Mouse (Mus musculus): ENCODE measurements around the gene Arpc3. TPM values are rescaled to one million over a fixed set of nuclear protein-coding genes. Genes with fewer than 3 reads are reported as not detected.
A peak's percentile ranks its signal among the peaks of the same experiment; 100 is the strongest.

The Arpc3 gene
- polyA plus RNA-seq, 1 experiment: 217 TPM

DNA sequence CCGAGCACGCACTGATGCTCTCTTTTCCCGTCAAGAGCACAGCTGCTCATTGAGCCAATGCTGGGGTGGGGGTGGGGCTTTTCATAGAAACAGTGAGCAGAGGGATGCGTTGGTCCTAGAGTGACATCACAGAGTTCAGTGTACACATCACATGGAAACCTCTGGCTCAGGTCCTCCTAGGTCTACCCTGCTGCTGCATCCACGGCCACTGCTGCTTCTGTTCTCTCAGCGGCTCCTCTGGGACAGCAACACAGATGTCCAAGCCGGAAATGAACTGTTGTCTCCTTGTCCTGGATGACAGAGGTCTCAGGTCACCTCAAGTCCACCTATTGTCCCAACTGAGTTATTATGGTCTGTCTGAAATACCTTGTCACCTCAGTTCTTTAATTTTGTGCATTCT is 58.3 kb downstream of the Arpc3 start:
- no peaks in the 10 kb centered on the region for H3K27me3 ChIP-seq (ENCODE audit: control insufficient read depth, insufficient read depth, insufficient read length)
- H3K4me2 ChIP-seq (ENCODE audit: low read depth): no peak overlapping the region
- TF ChIP-seq E2F4 (IDR thresholded peaks at IDR 0.05; ENCODE audit: insufficient read depth): no peak
- TF ChIP-seq MAX (IDR thresholded peaks at IDR 0.05; ENCODE audit: low read depth): no peak
- no peak for TF ChIP-seq MYOG (IDR thresholded peaks at IDR 0.05; ENCODE audit: control insufficient read depth in 1 of 3, insufficient read depth in 1 of 3, insufficient read length in 2 of 3, low read depth in 2 of 3)
- no peak for TF ChIP-seq MYOD1 (IDR thresholded peaks at IDR 0.05; ENCODE audit: control insufficient read depth in 1 of 3, insufficient read length in 2 of 3, low read depth in 2 of 3)
- no peak for TF ChIP-seq TCF12 (IDR thresholded peaks at IDR 0.05; ENCODE audit: insufficient read depth, poor library complexity, severe bottlenecking)
- TF ChIP-seq POLR2A (IDR thresholded peaks at IDR 0.05; ENCODE audit: insufficient read length, low read depth): peak; percentile 21
- peak; percentile 88 for TF ChIP-seq POLR2AphosphoS2 (IDR thresholded peaks at IDR 0.05; ENCODE audit: insufficient read length, low read depth)
- no peak for TF ChIP-seq USF1 (IDR thresholded peaks at IDR 0.05; ENCODE audit: low read depth)
- no peak for TF ChIP-seq TCF3 (IDR thresholded peaks at IDR 0.05; ENCODE audit: insufficient read length, low read depth)
- TF ChIP-seq CEBPB (IDR thresholded peaks at IDR 0.05; ENCODE audit: insufficient read depth, poor library complexity, severe bottlenecking): no peak
- peaks cover 18% of the 10 kb centered on the region for H3K36me3 ChIP-seq (ENCODE audit: control insufficient read depth, insufficient read depth)
- H3K4me3 ChIP-seq: no peak overlapping the region
- no peak overlapping the region for H3ac ChIP-seq (ENCODE audit: control insufficient read depth, insufficient read length)
- H3K79me2 ChIP-seq (ENCODE audit: control insufficient read depth, insufficient read depth): no peaks in the 10 kb centered on the region

DNA sequence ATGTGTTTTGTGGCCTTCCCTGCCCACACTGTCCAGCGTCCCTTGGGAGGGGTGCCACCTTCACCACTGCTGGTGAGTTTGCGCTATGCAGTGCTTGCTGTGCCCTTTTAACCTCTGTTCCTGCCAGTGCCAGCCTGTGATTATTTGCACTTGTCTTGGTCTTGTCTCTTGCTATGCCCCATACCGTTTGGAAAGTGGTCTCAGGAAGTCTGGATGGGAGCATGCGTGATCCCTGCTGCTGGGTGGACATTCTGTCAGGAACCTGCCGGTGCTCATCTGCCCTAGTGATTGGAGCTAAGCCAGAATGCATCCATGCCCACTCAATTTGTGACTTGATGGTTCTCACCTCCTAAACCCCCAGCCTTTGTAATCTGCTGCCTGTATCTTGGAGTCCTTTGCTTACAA is 59.2 kb downstream of the Arpc3 start:
- Histone ChIP-seq H3K4me3 (no peak overlapping the region), H3K79me2 (ENCODE audit: control insufficient read depth, insufficient read depth) (no peaks in the 10 kb centered on the region), H3K36me3 (ENCODE audit: control insufficient read depth, insufficient read depth) (peaks cover 27% of the 10 kb centered on the region), H3ac (ENCODE audit: control insufficient read depth, insufficient read length) (no peak overlapping the region), H3K4me2 (ENCODE audit: low read depth) (no peak overlapping the region), H3K27me3 (ENCODE audit: control insufficient read depth, insufficient read depth, insufficient read length) (no peaks in the 10 kb centered on the region)
- TF ChIP-seq USF1 (IDR thresholded peaks at IDR 0.05; ENCODE audit: low read depth) (no peak), POLR2AphosphoS2 (IDR thresholded peaks at IDR 0.05; ENCODE audit: insufficient read length, low read depth) (peak; percentile 95), MAX (IDR thresholded peaks at IDR 0.05; ENCODE audit: low read depth) (no peak), POLR2A (IDR thresholded peaks at IDR 0.05; ENCODE audit: insufficient read length, low read depth) (peak; percentile 60), MYOD1 (IDR thresholded peaks at IDR 0.05; ENCODE audit: control insufficient read depth in 1 of 3, insufficient read length in 2 of 3, low read depth in 2 of 3) (no peak)

DNA sequence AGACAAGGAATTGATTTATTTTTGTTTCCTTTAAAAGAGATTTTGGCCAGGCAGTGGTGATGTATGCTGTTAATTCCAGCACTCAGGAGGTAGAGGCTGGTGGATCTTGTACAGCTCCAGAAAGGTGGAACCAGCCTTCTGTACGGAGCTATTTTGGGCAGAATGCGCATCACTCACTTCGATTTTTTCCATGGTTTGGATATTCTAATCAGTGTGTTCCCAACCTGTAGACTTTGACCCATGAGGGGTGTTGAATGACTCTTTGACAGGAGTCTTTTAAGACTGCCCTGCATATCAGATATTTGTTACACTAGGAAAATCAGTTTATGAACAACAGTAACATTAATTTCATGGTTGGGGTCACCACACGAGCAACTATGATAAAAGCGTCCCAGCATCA is 59.6 kb downstream of the Arpc3 start:
- Histone ChIP-seq H3K79me2 (ENCODE audit: control insufficient read depth, insufficient read depth) (no peaks in the 10 kb centered on the region), H3K4me3 (no peak overlapping the region), H3K4me2 (ENCODE audit: low read depth) (no peak overlapping the region), H3K36me3 (ENCODE audit: control insufficient read depth, insufficient read depth) (peaks cover 31% of the 10 kb centered on the region), H3K27me3 (ENCODE audit: control insufficient read depth, insufficient read depth, insufficient read length) (no peaks in the 10 kb centered on the region), H3ac (ENCODE audit: control insufficient read depth, insufficient read length) (no peak overlapping the region)
- TF ChIP-seq MYOG (IDR thresholded peaks at IDR 0.05; ENCODE audit: control insufficient read depth in 1 of 3, insufficient read depth in 1 of 3, insufficient read length in 2 of 3, low read depth in 2 of 3) (no peak), SRF (IDR thresholded peaks at IDR 0.05; ENCODE audit: control insufficient read depth, insufficient read length, low read depth) (no peak), TCF3 (IDR thresholded peaks at IDR 0.05; ENCODE audit: insufficient read length, low read depth) (no peak), USF1 (IDR thresholded peaks at IDR 0.05; ENCODE audit: low read depth) (no peak), TCF12 (IDR thresholded peaks at IDR 0.05; ENCODE audit: insufficient read depth, poor library complexity, severe bottlenecking) (no peak)

DNA sequence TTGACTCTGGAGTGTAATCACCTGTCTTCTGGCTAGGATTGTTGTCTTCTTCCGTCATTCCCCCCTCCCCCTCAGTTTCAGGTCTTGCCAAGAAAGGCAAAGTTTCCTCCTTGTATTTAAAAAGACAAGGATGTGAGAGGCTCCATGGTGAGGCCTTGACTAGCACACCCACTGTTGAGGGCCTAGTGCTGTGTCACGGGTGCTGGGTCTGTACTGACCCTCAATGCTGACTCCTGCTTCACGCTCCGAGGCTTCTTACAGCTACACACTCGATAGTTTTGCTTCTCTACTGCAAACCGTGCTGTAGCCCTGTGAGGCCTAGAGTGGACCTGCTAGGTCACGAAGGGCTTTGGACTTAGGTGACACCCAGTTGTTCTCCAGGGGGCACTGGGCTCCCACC is 60.5 kb downstream of the Arpc3 start:
- peak; percentile 74 for TF ChIP-seq POLR2AphosphoS2 (IDR thresholded peaks at IDR 0.05; ENCODE audit: insufficient read length, low read depth)
- no peak for TF ChIP-seq TCF3 (IDR thresholded peaks at IDR 0.05; ENCODE audit: insufficient read length, low read depth)
- no peak for TF ChIP-seq USF1 (IDR thresholded peaks at IDR 0.05; ENCODE audit: low read depth)
- TF ChIP-seq MAX (IDR thresholded peaks at IDR 0.05; ENCODE audit: low read depth): no peak
- peak; percentile 26 for TF ChIP-seq POLR2A (IDR thresholded peaks at IDR 0.05; ENCODE audit: insufficient read length, low read depth)
- no peaks in the 10 kb centered on the region for H3K27me3 ChIP-seq (ENCODE audit: control insufficient read depth, insufficient read depth, insufficient read length)

DNA sequence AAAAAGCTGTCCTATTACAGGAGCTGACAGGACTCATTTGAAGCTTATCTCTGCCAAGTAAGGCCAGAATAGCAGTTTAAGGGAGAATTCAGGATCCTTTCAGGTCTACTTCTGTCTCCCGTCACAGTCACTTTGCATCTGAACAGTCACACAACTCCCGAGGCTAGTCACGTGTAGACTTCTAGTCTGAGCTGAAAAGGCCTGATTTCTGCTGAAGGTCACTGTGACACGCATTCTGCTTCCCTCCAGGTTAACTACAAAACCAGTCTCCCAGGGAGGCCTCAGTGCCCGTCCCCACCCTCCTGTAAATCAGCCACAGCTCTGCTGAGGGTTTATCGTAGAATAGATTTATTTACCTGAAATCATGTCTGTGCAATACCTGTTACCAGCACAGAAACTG is 61.5 kb downstream of the Arpc3 start:
- Histone ChIP-seq H3K36me3 (ENCODE audit: control insufficient read depth, insufficient read depth) (peaks cover 44% of the 10 kb centered on the region), H3K79me2 (ENCODE audit: control insufficient read depth, insufficient read depth) (no peaks in the 10 kb centered on the region), H3K4me3 (no peak overlapping the region), H3K4me2 (ENCODE audit: low read depth) (no peak overlapping the region), H3K27me3 (ENCODE audit: control insufficient read depth, insufficient read depth, insufficient read length) (no peaks in the 10 kb centered on the region), H3ac (ENCODE audit: control insufficient read depth, insufficient read length) (no peak overlapping the region)
- TF ChIP-seq CEBPB (IDR thresholded peaks at IDR 0.05; ENCODE audit: insufficient read depth, poor library complexity, severe bottlenecking) (no peak), REST (IDR thresholded peaks at IDR 0.05; ENCODE audit: insufficient read depth, insufficient read length) (no peak)

More for the DNA sequence above, 60.5 kb downstream of the Arpc3 start:
- Histone ChIP-seq H3K4me3 (no peak overlapping the region), H3K79me2 (ENCODE audit: control insufficient read depth, insufficient read depth) (no peaks in the 10 kb centered on the region), H3ac (ENCODE audit: control insufficient read depth, insufficient read length) (no peak overlapping the region), H3K36me3 (ENCODE audit: control insufficient read depth, insufficient read depth) (peaks cover 36% of the 10 kb centered on the region), H3K4me2 (ENCODE audit: low read depth) (no peak overlapping the region)

DNA sequence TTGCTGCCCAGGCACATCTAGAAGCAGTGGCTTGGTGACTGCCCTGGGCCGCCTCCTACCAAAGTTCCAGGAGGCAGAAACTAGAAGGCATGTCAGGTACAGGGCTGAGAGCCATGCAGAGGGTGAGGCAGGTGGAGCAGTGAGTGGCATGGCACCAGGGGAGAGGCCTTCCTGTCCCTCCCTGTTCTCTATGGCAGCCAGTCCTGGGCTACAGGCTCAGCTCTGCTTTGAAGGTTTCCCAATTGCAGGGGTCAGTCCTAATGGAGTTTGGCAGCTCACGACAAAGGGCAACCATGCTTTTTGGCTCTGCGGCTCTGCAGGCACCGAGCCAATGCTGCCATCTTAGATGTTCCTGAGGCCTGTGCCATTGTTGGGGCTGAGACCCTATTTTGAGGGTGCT is 62.8 kb downstream of the Arpc3 start:
- no peak for TF ChIP-seq SRF (IDR thresholded peaks at IDR 0.05; ENCODE audit: control insufficient read depth, insufficient read length, low read depth)
- TF ChIP-seq TCF12 (IDR thresholded peaks at IDR 0.05; ENCODE audit: insufficient read depth, poor library complexity, severe bottlenecking): no peak
- TF ChIP-seq TCF3 (IDR thresholded peaks at IDR 0.05; ENCODE audit: insufficient read length, low read depth): no peak
- TF ChIP-seq MAX (IDR thresholded peaks at IDR 0.05; ENCODE audit: low read depth): no peak
- no peak for TF ChIP-seq USF1 (IDR thresholded peaks at IDR 0.05; ENCODE audit: low read depth)
- no peak for TF ChIP-seq REST (IDR thresholded peaks at IDR 0.05; ENCODE audit: insufficient read depth, insufficient read length)
- no peak for TF ChIP-seq MYOG (IDR thresholded peaks at IDR 0.05; ENCODE audit: control insufficient read depth in 1 of 3, insufficient read depth in 1 of 3, insufficient read length in 2 of 3, low read depth in 2 of 3)
- no peak for TF ChIP-seq E2F4 (IDR thresholded peaks at IDR 0.05; ENCODE audit: insufficient read depth)
- TF ChIP-seq POLR2AphosphoS2 (IDR thresholded peaks at IDR 0.05; ENCODE audit: insufficient read length, low read depth): peak; percentile 61
- TF ChIP-seq CEBPB (IDR thresholded peaks at IDR 0.05; ENCODE audit: insufficient read depth, poor library complexity, severe bottlenecking): no peak
- TF ChIP-seq MYOD1 (IDR thresholded peaks at IDR 0.05; ENCODE audit: control insufficient read depth in 1 of 3, insufficient read length in 2 of 3, low read depth in 2 of 3): no peak
- TF ChIP-seq POLR2A (IDR thresholded peaks at IDR 0.05; ENCODE audit: insufficient read length, low read depth): peak; percentile 31
- H3K79me2 ChIP-seq (ENCODE audit: control insufficient read depth, insufficient read depth): no peaks in the 10 kb centered on the region
- no peak overlapping the region for H3K4me2 ChIP-seq (ENCODE audit: low read depth)

More for the DNA sequence above, 62.8 kb downstream of the Arpc3 start:
- Histone ChIP-seq H3K4me3 (no peak overlapping the region), H3K27me3 (ENCODE audit: control insufficient read depth, insufficient read depth, insufficient read length) (no peaks in the 10 kb centered on the region), H3ac (ENCODE audit: control insufficient read depth, insufficient read length) (no peak overlapping the region), H3K36me3 (ENCODE audit: control insufficient read depth, insufficient read depth) (peaks cover 54% of the 10 kb centered on the region)

Data from myocyte (in vitro differentiated cells).